10 mouse cellular contexts compared by ENCODE assay signal in genomic region chrX:53341531-53341930, GRCm38 (mm10). TPM values are rescaled to one million over a fixed set of nuclear protein-coding genes. Genes with fewer than 3 reads are reported as not detected.
DNase-seq lines count a peak whose midpoint lies in the region; ATAC-seq and TF ChIP-seq lines count a peak whose summit lies in the region.
"Had no signal": no experiment of that assay in that cellular context is flagged by ENCODE, and none has a peak within 500 bp of the region (broad histone marks: within the 10 kb centered on the region; RNA-seq: fewer than 3 reads in every experiment).

No protein-coding gene starts in this region.

- in situ Hi-C loops in CH12.LX (cut with MboI; ENCODE audit: low pct_ligation_motif_present, low pct_unique_long_range_greater_than_20kb, low sequenced_read_pairs) = no loop called here

- ATAC-seq in hindbrain, embryonic 13.5 days (ENCODE audit: low FRiP score) = no peak

- H3K4me2 ChIP-seq in hindbrain, embryonic 13.5 days = no peak overlapping the region
- no peak overlapping the region for H3K4me2 ChIP-seq in CH12.LX (ENCODE audit: insufficient read depth, low read depth, poor library complexity, severe bottlenecking)
- H3K4me2 ChIP-seq: embryonic facial prominence, embryonic 13.5 days; liver, embryonic 15.5 days had no signal

- no peaks in the 10 kb centered on the region for H3K79me2 ChIP-seq in CH12.LX (replicated peaks; ENCODE audit: control insufficient read depth, extremely low read depth, insufficient read depth, poor library complexity, severe bottlenecking)

- dilution Hi-C loops in CH12.LX (cut with MboI; ENCODE audit: extremely low pct_ligation_motif_present, extremely low pct_unique_long_range_greater_than_20kb, low sequenced_read_pairs) = no loop called here

- 67% methylated on average over 2 of the region's 2 CpGs for WGBS in hindbrain, embryonic 10.5 days
- 66% methylated on average over 2 of the region's 2 CpGs for WGBS in hindbrain, embryonic 13.5 days
- 76% methylated on average over 2 of the region's 2 CpGs for WGBS in bone marrow, adult 2 months
- WGBS in large intestine, adult 2 months = 69% methylated on average over 2 of the region's 2 CpGs
- WGBS in thymus, adult 2 months = 57% methylated on average over 2 of the region's 2 CpGs

- no peak for TF ChIP-seq EP300 in CH12.LX (IDR thresholded peaks at IDR 0.05; ENCODE audit: low read length)

- H3K36me3 ChIP-seq in hindbrain, embryonic 10.5 days = peaks cover 7% of the 10 kb centered on the region; the same call in 1 of the 2 replicates
- H3K36me3 ChIP-seq in hindbrain, embryonic 13.5 days = peaks cover 2% of the 10 kb centered on the region; the same call in 1 of the 2 replicates
- H3K36me3 ChIP-seq in CH12.LX (replicated peaks in 1 of 2; ENCODE audit: control insufficient read depth in 1 of 2, insufficient read depth in 1 of 2, low read length in 1 of 2) = no peaks in the 10 kb centered on the region
- peaks cover 5% of the 10 kb centered on the region for H3K36me3 ChIP-seq in thymus, adult 2 months (ENCODE audit: control insufficient read depth, insufficient read depth, low read length)
- H3K36me3 ChIP-seq: embryonic facial prominence, embryonic 13.5 days had no signal

- no peaks in the 10 kb centered on the region for H3K4me1 ChIP-seq in hindbrain, embryonic 10.5 days (replicated peaks)
- no peaks in the 10 kb centered on the region for H3K4me1 ChIP-seq in hindbrain, embryonic 13.5 days (replicated peaks)
- H3K4me1 ChIP-seq in CH12.LX (ENCODE audit: control insufficient read depth in 1 of 2, insufficient read depth in 2 of 2) = no peaks in the 10 kb centered on the region
- no peaks in the 10 kb centered on the region for H3K4me1 ChIP-seq in bone marrow, adult 2 months (ENCODE audit: control insufficient read depth, insufficient read depth, low read length)
- H3K4me1 ChIP-seq in embryonic fibroblast, embryonic 13.5 days (ENCODE audit: control insufficient read depth, insufficient read depth, low read length) = no peaks in the 10 kb centered on the region
- H3K4me1 ChIP-seq in thymus, adult 2 months (replicated peaks; ENCODE audit: control insufficient read depth, insufficient read depth, low read length) = no peaks in the 10 kb centered on the region
- H3K4me1 ChIP-seq: embryonic facial prominence, embryonic 13.5 days; liver, embryonic 15.5 days had no signal

- no peak overlapping the region for H3K9ac ChIP-seq in hindbrain, embryonic 13.5 days
- H3K9ac ChIP-seq in CH12.LX (ENCODE audit: insufficient read depth, low read depth) = no peak overlapping the region
- H3K9ac ChIP-seq: embryonic facial prominence, embryonic 13.5 days; liver, embryonic 15.5 days had no signal

- no peaks in the 10 kb centered on the region for H3K9me3 ChIP-seq in hindbrain, embryonic 10.5 days
- H3K9me3 ChIP-seq in hindbrain, embryonic 13.5 days = no peaks in the 10 kb centered on the region
- H3K9me3 ChIP-seq in CH12.LX (replicated peaks; ENCODE audit: low read length) = no peaks in the 10 kb centered on the region
- H3K9me3 ChIP-seq: embryonic facial prominence, embryonic 13.5 days; liver, embryonic 15.5 days had no signal

- no peaks in the 10 kb centered on the region for H3K27me3 ChIP-seq in hindbrain, embryonic 10.5 days (ENCODE audit: insufficient read depth, poor library complexity, severe bottlenecking)
- no peaks in the 10 kb centered on the region for H3K27me3 ChIP-seq in hindbrain, embryonic 13.5 days
- no peaks in the 10 kb centered on the region for H3K27me3 ChIP-seq in CH12.LX (replicated peaks)
- no peaks in the 10 kb centered on the region for H3K27me3 ChIP-seq in thymus, adult 2 months (ENCODE audit: control insufficient read depth, insufficient read depth, low read length)
- H3K27me3 ChIP-seq: embryonic facial prominence, embryonic 13.5 days; liver, embryonic 15.5 days had no signal

- H3K4me3 ChIP-seq in hindbrain, embryonic 10.5 days = no peak overlapping the region
- H3K4me3 ChIP-seq in hindbrain, embryonic 13.5 days = no peak overlapping the region
- no peak overlapping the region for H3K4me3 ChIP-seq in CH12.LX (replicated peaks in 1 of 3; ENCODE audit: low read depth in 2 of 3, low read length in 2 of 3, poor library complexity in 1 of 3)
- H3K4me3 ChIP-seq in bone marrow, adult 2 months (replicated peaks; ENCODE audit: control insufficient read depth, low read depth, low read length) = no peak overlapping the region
- no peak overlapping the region for H3K4me3 ChIP-seq in embryonic fibroblast, embryonic 13.5 days (ENCODE audit: insufficient read depth, low read length)
- H3K4me3 ChIP-seq in thymus, adult 2 months (ENCODE audit: control insufficient read depth, insufficient read depth, low read length) = no peak overlapping the region
- H3K4me3 ChIP-seq: embryonic facial prominence, embryonic 13.5 days; liver, embryonic 15.5 days had no signal

- TF ChIP-seq POLR2A in CH12.LX (IDR thresholded peaks at IDR 0.05; ENCODE audit: low read depth, low read length) = no peak
- TF ChIP-seq POLR2A in bone marrow, adult 2 months (IDR thresholded peaks at IDR 0.05; ENCODE audit: borderline replicate concordance, control insufficient read depth, low read depth, low read length) = no peak
- no peak for TF ChIP-seq POLR2A in embryonic fibroblast, embryonic 13.5 days (IDR thresholded peaks at IDR 0.05; ENCODE audit: low read depth, low read length)
- no peak for TF ChIP-seq POLR2A in thymus, adult 2 months (IDR thresholded peaks at IDR 0.05; ENCODE audit: control insufficient read depth, extremely low read depth, insufficient read depth, low read length, poor library complexity)

- DNase-seq in hindbrain, embryonic 10.5 days (ENCODE audit: low spot score) = peak; percentile 39
- peak; percentile 38 for DNase-seq in CH12.LX (ENCODE audit: extremely low read depth)
- peak; percentile 3 for DNase-seq in large intestine, adult 2 months (ENCODE audit: low read depth, low spot score)
- DNase-seq in naive thymus-derived CD4-positive, alpha-beta T cell, adult 2 months (ENCODE audit: low read depth) = peak; percentile 70
- DNase-seq in thymus, adult 2 months = peak; percentile 59

- no peak overlapping the region for H3K27ac ChIP-seq in hindbrain, embryonic 10.5 days
- no peak overlapping the region for H3K27ac ChIP-seq in hindbrain, embryonic 13.5 days
- no peak overlapping the region for H3K27ac ChIP-seq in CH12.LX (ENCODE audit: insufficient read depth, low read depth)
- H3K27ac ChIP-seq in bone marrow, adult 2 months (ENCODE audit: control insufficient read depth, insufficient read depth, low read depth, low read length, poor library complexity) = no peak overlapping the region
- no peak overlapping the region for H3K27ac ChIP-seq in embryonic fibroblast, embryonic 13.5 days (ENCODE audit: insufficient read depth, low read length)
- H3K27ac ChIP-seq in thymus, adult 2 months (ENCODE audit: control insufficient read depth, insufficient read depth, low read length) = no peak overlapping the region
- H3K27ac ChIP-seq: embryonic facial prominence, embryonic 13.5 days; liver, embryonic 15.5 days had no signal

- TF ChIP-seq CTCF in CH12.LX (conservative IDR thresholded peaks at IDR 0.05 in 1 of 2, IDR thresholded peaks at IDR 0.05 in 1 of 2; ENCODE audit: low read depth in 2 of 2, low read length in 2 of 2) = peak; percentile 62 to 71
- TF ChIP-seq CTCF in bone marrow, adult 2 months (IDR thresholded peaks at IDR 0.05; ENCODE audit: control insufficient read depth, insufficient read depth, low read length) = peak; percentile 68
- peak; percentile 46; the same call in 1 of the 2 replicates for TF ChIP-seq CTCF in embryonic fibroblast, embryonic 13.5 days (IDR thresholded peaks at IDR 0.05; ENCODE audit: borderline replicate concordance, insufficient read depth, low read length)
- TF ChIP-seq CTCF in thymus, adult 2 months (IDR thresholded peaks at IDR 0.05; ENCODE audit: borderline replicate concordance, control insufficient read depth, extremely low read depth, insufficient read depth, low read length, poor library complexity) = no peak

- peak; percentile 58 for TF ChIP-seq RAD21 in CH12.LX (IDR thresholded peaks at IDR 0.05; ENCODE audit: low read depth, low read length)

TF ChIP-seq in CH12.LX, 34 proteins besides CTCF, POLR2A, EP300 and RAD21:
- TF ChIP-seq TCF12 (IDR thresholded peaks at IDR 0.05; ENCODE audit: low read depth, low read length) (no peak), ZMIZ1 (IDR thresholded peaks at IDR 0.05; ENCODE audit: low read depth, low read length) (no peak), GABPA (IDR thresholded peaks at IDR 0.05; ENCODE audit: insufficient replicate concordance, low read depth, low read length) (no peak), SMC3 (IDR thresholded peaks at IDR 0.05; ENCODE audit: low read depth, low read length) (peak; percentile 50), ZNF384 (IDR thresholded peaks at IDR 0.05; ENCODE audit: low read depth, low read length) (no peak)

RNA-seq across cellular contexts. Expression of gene Mospd1, which starts 28.8 kb away (rescaled TPM):
- polyA plus RNA-seq in hindbrain, embryonic 10.5 days (2016; fragmentation: Nextera tagmentation; extraction: Ambion mirVana) = 42.5 and 49.3 TPM in 2 replicates
- 57.7 and 60.0 TPM in 2 replicates for polyA plus RNA-seq in hindbrain, embryonic 13.5 days (2015; fragmentation: Nextera tagmentation; extraction: Ambion mirVana)
- total RNA-seq in CH12.LX (2012; rRNA removed) (4.4 and 4.6 TPM in 2 replicates), CH12.LX (2014; rRNA removed) (14.5 and 15.5 TPM in 2 replicates)
- 5.6 and 7.0 TPM in 2 replicates for polyA plus RNA-seq in CH12.LX (2012; ENCODE audit: insufficient read length, low read depth)
- 5.8 and 14.4 TPM in 2 replicates for polyA plus RNA-seq in bone marrow, adult 2 months (2011; ENCODE audit: insufficient read depth, insufficient read length, low replicate concordance, missing spikeins)
- 21.4 and 29.6 TPM in 2 replicates for polyA plus RNA-seq in embryonic fibroblast, embryonic 13.5 days (2011; ENCODE audit: insufficient read length, low read depth, missing spikeins)
- polyA plus RNA-seq in large intestine, adult 2 months (2012; rRNA removed) = 2.3 and 3.5 TPM in 2 replicates
- polyA plus RNA-seq in thymus, adult 2 months (2012; rRNA removed) = 2.3 and 3.0 TPM in 2 replicates

Comparison
In these comparisons a context has a peak if more than half of its experiments do, and no peak if none do; other contexts are left out.
1. DNase-seq: peak in every context shown above with its lines; median percentile 70 in naive thymus-derived CD4-positive, alpha-beta T cell, adult 2 months; 59 in thymus, adult 2 months; 39 in hindbrain, embryonic 10.5 days; 38 in CH12.LX; 3 in large intestine, adult 2 months.